Mouse (Mus musculus): ENCODE measurements around the gene Vps16. TPM values are rescaled to one million over a fixed set of nuclear protein-coding genes. Genes with fewer than 3 reads are reported as not detected.
A peak's percentile ranks its signal among the peaks of the same experiment; 100 is the strongest.

Gene Vps16
- polyA plus RNA-seq, 1 experiment from 2014 or later, result 99.9 TPM

GRCm38 (mm10) chr2:130451727-130452090 lies 27.6 kb downstream of the Vps16 start:
- Histone ChIP-seq H3K27me3 (peaks cover 8% of the 10 kb centered on the region), H3K4me3 (peak overlapping the region; percentile 80), H3K36me3 (no peaks in the 10 kb centered on the region), H3K9ac (peak overlapping the region; percentile 89), H3K4me1 (replicated peaks) (peaks cover 41% of the 10 kb centered on the region), H3K9me3 (no peaks in the 10 kb centered on the region), H3K27ac (no peak overlapping the region), H3K4me2 (peak overlapping the region; percentile 86)
- no peak for ATAC-seq (ENCODE audit: low FRiP score)
- WGBS, result 76% methylated on average over 3 of the region's 3 CpGs

GRCm38 (mm10) chr2:130452266-130452665 lies 28.1 kb downstream of the Vps16 start:
- peaks cover 41% of the 10 kb centered on the region for H3K4me1 ChIP-seq (replicated peaks)
- 64% methylated on average over 2 of the region's 2 CpGs for WGBS

GRCm38 (mm10) chr2:130453421-130453820 lies 29.3 kb downstream of the Vps16 start:
- no peak for ATAC-seq (ENCODE audit: low FRiP score)
- 69% methylated on average over 6 of the region's 6 CpGs for WGBS
- Histone ChIP-seq H3K9ac (no peak overlapping the region), H3K4me3 (no peak overlapping the region), H3K27ac (no peak overlapping the region), H3K9me3 (no peaks in the 10 kb centered on the region), H3K4me2 (no peak overlapping the region), H3K27me3 (peaks cover 2% of the 10 kb centered on the region), H3K4me1 (replicated peaks) (peaks cover 41% of the 10 kb centered on the region), H3K36me3 (no peaks in the 10 kb centered on the region)

More at GRCm38 (mm10) chr2:130452266-130452665, 28.1 kb downstream of the Vps16 start:
- Histone ChIP-seq H3K9me3 (no peaks in the 10 kb centered on the region), H3K27ac (no peak overlapping the region), H3K27me3 (peaks cover 8% of the 10 kb centered on the region), H3K4me3 (no peak overlapping the region), H3K4me2 (peak overlapping the region; percentile 86; the same call in 1 of the 2 replicates), H3K36me3 (no peaks in the 10 kb centered on the region), H3K9ac (peak overlapping the region; percentile 89; the same call in 1 of the 2 replicates)
- no peak for ATAC-seq (ENCODE audit: low FRiP score)

- H3K36me3 ChIP-seq, result no peaks in the 10 kb centered on the region
- no peak for ATAC-seq (ENCODE audit: low FRiP score)
- no peaks in the 10 kb centered on the region for H3K9me3 ChIP-seq
- H3K27ac ChIP-seq, result no peak overlapping the region
- 76% methylated on average over 6 of the region's 6 CpGs for WGBS
- no peak overlapping the region for H3K9ac ChIP-seq
- no peak overlapping the region for H3K4me3 ChIP-seq
- peaks cover 33% of the 10 kb centered on the region for H3K4me1 ChIP-seq (replicated peaks)
- no peak overlapping the region for H3K4me2 ChIP-seq
- H3K27me3 ChIP-seq, result no peaks in the 10 kb centered on the region
Measured at GRCm38 (mm10) chr2:130454748-130455370, 30.7 kb downstream of the Vps16 start.

- no peaks in the 10 kb centered on the region for H3K27me3 ChIP-seq
- no peak overlapping the region for H3K4me2 ChIP-seq
- no peak overlapping the region for H3K4me3 ChIP-seq
- no peak overlapping the region for H3K27ac ChIP-seq
- ATAC-seq (ENCODE audit: low FRiP score), result no peak
- WGBS, result 91% methylated on average over 3 of the region's 3 CpGs
- no peak overlapping the region for H3K9ac ChIP-seq
- peaks cover 13% of the 10 kb centered on the region for H3K4me1 ChIP-seq (replicated peaks)
- H3K9me3 ChIP-seq, result no peaks in the 10 kb centered on the region
- H3K36me3 ChIP-seq, result 0 out of 2 replicates have a peak, but pooled peaks cover 3% of the 10 kb centered on the region
Measured at GRCm38 (mm10) chr2:130457871-130458270, 33.7 kb downstream of the Vps16 start.

- Histone ChIP-seq H3K9me3 (no peaks in the 10 kb centered on the region), H3K4me1 (replicated peaks) (peaks cover 10% of the 10 kb centered on the region), H3K27me3 (no peaks in the 10 kb centered on the region), H3K9ac (no peak overlapping the region), H3K27ac (no peak overlapping the region), H3K4me2 (no peak overlapping the region), H3K4me3 (no peak overlapping the region), H3K36me3 (peaks cover 6% of the 10 kb centered on the region; the same call in 1 of the 2 replicates)
- WGBS, result 97% methylated on average over 3 of the region's 3 CpGs
- ATAC-seq (ENCODE audit: low FRiP score), result no peak
Measured at GRCm38 (mm10) chr2:130459576-130459975, 35.4 kb downstream of the Vps16 start.

- H3K27ac ChIP-seq, result no peak overlapping the region
- H3K4me2 ChIP-seq, result no peak overlapping the region
- H3K9ac ChIP-seq, result no peak overlapping the region
- no peaks in the 10 kb centered on the region for H3K9me3 ChIP-seq
- 83% methylated on average over 15 of the region's 15 CpGs for WGBS
- peaks cover 6% of the 10 kb centered on the region; the same call in 1 of the 2 replicates for H3K36me3 ChIP-seq
- no peak for ATAC-seq (ENCODE audit: low FRiP score)
- H3K4me1 ChIP-seq (replicated peaks), result no peaks in the 10 kb centered on the region; the same call in 1 of the 2 replicates
- no peaks in the 10 kb centered on the region for H3K27me3 ChIP-seq
- no peak overlapping the region for H3K4me3 ChIP-seq
Measured at GRCm38 (mm10) chr2:130461287-130462071, 37.3 kb downstream of the Vps16 start.

- no peak for ATAC-seq (ENCODE audit: low FRiP score)
- Histone ChIP-seq H3K36me3 (peaks cover 6% of the 10 kb centered on the region; the same call in 1 of the 2 replicates), H3K4me1 (replicated peaks) (peaks cover 17% of the 10 kb centered on the region), H3K4me2 (no peak overlapping the region), H3K27ac (no peak overlapping the region), H3K4me3 (no peak overlapping the region), H3K27me3 (no peaks in the 10 kb centered on the region), H3K9ac (no peak overlapping the region), H3K9me3 (no peaks in the 10 kb centered on the region)
- 88% methylated on average over 1 of the region's 1 CpGs for WGBS
Measured at GRCm38 (mm10) chr2:130466438-130466837, 42.3 kb downstream of the Vps16 start.

- Histone ChIP-seq H3K9me3 (no peaks in the 10 kb centered on the region), H3K9ac (no peak overlapping the region), H3K36me3 (no peaks in the 10 kb centered on the region), H3K4me2 (no peak overlapping the region), H3K4me1 (replicated peaks) (peaks cover 17% of the 10 kb centered on the region), H3K27me3 (no peaks in the 10 kb centered on the region), H3K4me3 (no peak overlapping the region), H3K27ac (no peak overlapping the region)
- no peak for ATAC-seq (ENCODE audit: low FRiP score)
- 20% methylated on average over 4 of the region's 4 CpGs for WGBS
Measured at GRCm38 (mm10) chr2:130469366-130469765, 45.2 kb downstream of the Vps16 start.

- no peak overlapping the region for H3K4me2 ChIP-seq
- H3K4me3 ChIP-seq, result no peak overlapping the region
- peaks cover 19% of the 10 kb centered on the region for H3K4me1 ChIP-seq (replicated peaks)
- no peak overlapping the region for H3K9ac ChIP-seq
- H3K27ac ChIP-seq, result no peak overlapping the region
- H3K36me3 ChIP-seq, result no peaks in the 10 kb centered on the region
- ATAC-seq (ENCODE audit: low FRiP score), result no peak
- 65% methylated on average over 2 of the region's 2 CpGs for WGBS
- H3K27me3 ChIP-seq, result no peaks in the 10 kb centered on the region
- H3K9me3 ChIP-seq, result no peaks in the 10 kb centered on the region
Measured at GRCm38 (mm10) chr2:130469935-130470334, 45.8 kb downstream of the Vps16 start.

GRCm38 (mm10) chr2:130472908-130473510 lies 48.9 kb downstream of the Vps16 start:
- Histone ChIP-seq H3K4me1 (replicated peaks) (peaks cover 21% of the 10 kb centered on the region), H3K36me3 (peaks cover 5% of the 10 kb centered on the region), H3K9ac (no peak overlapping the region), H3K27me3 (no peaks in the 10 kb centered on the region), H3K9me3 (no peaks in the 10 kb centered on the region), H3K4me3 (no peak overlapping the region), H3K27ac (no peak overlapping the region), H3K4me2 (no peak overlapping the region)
- WGBS, result 84% methylated on average over 8 of the region's 8 CpGs
- ATAC-seq (ENCODE audit: low FRiP score), result no peak

GRCm38 (mm10) chr2:130475764-130476163 lies 51.6 kb downstream of the Vps16 start:
- Histone ChIP-seq H3K4me1 (replicated peaks) (0 out of 2 replicates have a peak, but pooled peaks cover 3% of the 10 kb centered on the region), H3K4me3 (no peak overlapping the region), H3K27me3 (no peaks in the 10 kb centered on the region), H3K27ac (no peak overlapping the region), H3K9me3 (0 out of 2 replicates have a peak, but pooled peaks cover 8% of the 10 kb centered on the region), H3K4me2 (no peak overlapping the region), H3K9ac (no peak overlapping the region), H3K36me3 (peaks cover 10% of the 10 kb centered on the region)
- no peak for ATAC-seq (ENCODE audit: low FRiP score)
- 94% methylated on average over 11 of the region's 11 CpGs for WGBS
